Mouse (Mus musculus) kidney, embryonic 16.5 days (tissue): ENCODE measurements around the gene March2. TPM values are rescaled to one million over a fixed set of nuclear protein-coding genes. Genes with fewer than 3 reads are reported as not detected.
"Not testable (repeated sequence)": the region's sequence is repeated elsewhere in the genome, so short reads cannot be mapped to it uniquely, and the experiment has no call there.

ENCODE experiments used
- ATAC-seq: fragments of 200-750 bp; cut with Nextera tagmentation; 2 replicates; pipeline ENCODE4 v1.8.0; 2017; ENCODE audit warnings: moderate TSS enrichment; ENCODE audit not compliant: low FRiP score, low TSS enrichment
- H3K27ac ChIP-seq: fragments of 300-500 bp; sonication (generic); 2 replicates; pipeline ENCODE4 v1.5.1; 2014; ENCODE audit warnings: low read length
- H3K27me3 ChIP-seq: fragments of 300-500 bp; sonication (generic); 2 replicates; pipeline ENCODE4 v1.6.1; 2014; ENCODE audit warnings: low read length, control low read depth, mixed read lengths; ENCODE audit not compliant: insufficient read depth
- H3K36me3 ChIP-seq: fragments of 300-500 bp; sonication (generic); 2 replicates; pipeline ENCODE4 v1.6.1; 2014; ENCODE audit warnings: low read length, control low read depth, mixed read lengths; ENCODE audit not compliant: insufficient read depth
- H3K4me1 ChIP-seq: fragments of 300-500 bp; sonication (generic); 2 replicates; pipeline ENCODE4 v1.6.1; 2014; ENCODE audit warnings: low read length, control low read depth, mixed read lengths; ENCODE audit not compliant: insufficient read depth
- H3K4me2 ChIP-seq: fragments of 300-500 bp; sonication (generic); replicated peaks from 2 replicates; pipeline ENCODE4 v1.6.1; 2014; ENCODE audit warnings: low read depth, low read length
- H3K4me3 ChIP-seq: fragments of 300-500 bp; sonication (generic); 2 replicates; pipeline ENCODE4 v1.5.1; 2014; ENCODE audit warnings: mild to moderate bottlenecking, low read length
- H3K9ac ChIP-seq: fragments of 300-500 bp; sonication (generic); replicated peaks from 2 replicates; pipeline ENCODE4 v1.6.1; 2014; ENCODE audit warnings: low read length
- H3K9me3 ChIP-seq: fragments of 300-500 bp; sonication (generic); 2 replicates; pipeline ENCODE4 v1.6.1; 2016; ENCODE audit warnings: low read length, control low read depth
- WGBS: fragments of 180-500 bp; shearing (Covaris S2); extraction: QIAGEN DNeasy Blood & Tissue Kit; methylation state at CpG from one replicate; pipeline ENCODE4 v1.1.7; 2014; 5-methylcytosine and 5-hydroxymethylcytosine counted together
- polyA plus RNA-seq: library from polyadenylated mRNA; unstranded; fragments of >200 nt; fragmentation: Nextera tagmentation; extraction: Ambion mirVana; gene quantifications from 2 replicates; pipeline ENCODE4 v1.2.1, GENCODE M21; 2015

Gene March2
- polyA plus RNA-seq, 1 experiment from 2014 or later: 61.9 TPM

DNA sequence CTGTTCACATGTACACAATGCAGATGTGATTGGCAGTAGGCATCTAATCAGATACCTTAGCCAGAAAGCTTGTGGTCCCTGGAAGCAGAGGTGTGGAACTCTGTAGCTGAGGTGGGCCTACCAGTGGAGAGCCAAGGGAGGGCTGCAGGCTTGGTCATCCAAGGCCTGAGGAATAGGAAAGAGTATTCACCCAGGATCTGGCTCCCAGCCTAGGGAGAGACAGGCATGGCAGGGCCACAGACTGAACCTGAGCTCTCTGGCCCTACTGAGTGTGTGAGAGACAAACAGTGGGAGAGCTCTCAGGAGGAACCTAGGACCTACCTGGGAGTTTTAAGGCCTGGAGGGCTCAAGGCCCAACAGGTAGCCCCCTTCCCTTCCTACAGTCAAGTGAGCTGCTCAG lies 32.7 kb upstream of the March2 start:
- Histone ChIP-seq H3K4me2 (no peak overlapping the region), H3K36me3 (peaks cover 43% of the 10 kb centered on the region), H3K9ac (no peak overlapping the region), H3K27ac (no peak overlapping the region), H3K4me3 (no peak overlapping the region), H3K4me1 (peaks cover 10% of the 10 kb centered on the region), H3K27me3 (no peaks in the 10 kb centered on the region), H3K9me3 (no peaks in the 10 kb centered on the region)
- ATAC-seq: no peak

GRCm38 (mm10) chr17:33749451-33749850 lies 31.0 kb upstream of the March2 start:
- H3K4me3 ChIP-seq: no peak overlapping the region
- no peaks in the 10 kb centered on the region for H3K4me1 ChIP-seq
- H3K9me3 ChIP-seq: no peaks in the 10 kb centered on the region
- no peak overlapping the region for H3K4me2 ChIP-seq
- WGBS: 93% methylated on average over 5 of the region's 5 CpGs
- H3K27me3 ChIP-seq: no peaks in the 10 kb centered on the region
- H3K9ac ChIP-seq: no peak overlapping the region
- H3K36me3 ChIP-seq: peaks cover 44% of the 10 kb centered on the region
- H3K27ac ChIP-seq: no peak overlapping the region
- ATAC-seq: no peak

DNA sequence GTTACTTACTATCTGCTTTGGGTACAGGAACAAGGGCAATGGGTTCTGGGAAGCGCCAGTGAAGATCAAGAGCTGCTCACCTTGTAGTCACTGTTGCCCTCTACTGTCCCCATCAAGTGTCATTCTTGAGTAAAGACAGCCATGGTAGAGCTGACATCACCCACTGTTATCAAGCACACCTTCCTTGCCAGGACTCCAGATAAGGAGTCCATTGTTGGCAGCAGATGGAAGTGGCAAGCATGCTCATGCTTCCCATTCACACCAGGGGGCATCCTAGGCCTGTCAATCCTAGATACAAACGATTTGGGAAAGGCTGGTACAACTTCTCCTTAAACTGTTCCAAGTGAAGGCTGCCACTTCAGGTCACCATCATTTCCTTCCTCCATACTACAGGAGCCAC lies 27.5 kb upstream of the March2 start:
- H3K27me3 ChIP-seq: no peaks in the 10 kb centered on the region
- ATAC-seq: no peak
- no peak overlapping the region for H3K4me3 ChIP-seq
- H3K4me1 ChIP-seq: no peaks in the 10 kb centered on the region
- 78% methylated on average over 2 of the region's 2 CpGs for WGBS
- H3K9ac ChIP-seq: no peak overlapping the region
- H3K4me2 ChIP-seq: no peak overlapping the region
- 0 out of 2 replicates have a peak, but pooled peaks cover 6% of the 10 kb centered on the region for H3K9me3 ChIP-seq
- no peak overlapping the region for H3K27ac ChIP-seq
- peaks cover 41% of the 10 kb centered on the region for H3K36me3 ChIP-seq

- H3K4me3 ChIP-seq: no peak overlapping the region
- H3K4me1 ChIP-seq: no peaks in the 10 kb centered on the region
- WGBS: 86% methylated on average over 5 of the region's 5 CpGs
- peaks cover 31% of the 10 kb centered on the region for H3K36me3 ChIP-seq
- H3K27me3 ChIP-seq: no peaks in the 10 kb centered on the region
- H3K9me3 ChIP-seq: 0 out of 2 replicates have a peak, but pooled peaks cover 6% of the 10 kb centered on the region
- no peak overlapping the region for H3K27ac ChIP-seq
- H3K9ac ChIP-seq: no peak overlapping the region
- ATAC-seq: no peak
- no peak overlapping the region for H3K4me2 ChIP-seq
Observed at GRCm38 (mm10) chr17:33744686-33745384, 26.4 kb upstream of the March2 start.

DNA sequence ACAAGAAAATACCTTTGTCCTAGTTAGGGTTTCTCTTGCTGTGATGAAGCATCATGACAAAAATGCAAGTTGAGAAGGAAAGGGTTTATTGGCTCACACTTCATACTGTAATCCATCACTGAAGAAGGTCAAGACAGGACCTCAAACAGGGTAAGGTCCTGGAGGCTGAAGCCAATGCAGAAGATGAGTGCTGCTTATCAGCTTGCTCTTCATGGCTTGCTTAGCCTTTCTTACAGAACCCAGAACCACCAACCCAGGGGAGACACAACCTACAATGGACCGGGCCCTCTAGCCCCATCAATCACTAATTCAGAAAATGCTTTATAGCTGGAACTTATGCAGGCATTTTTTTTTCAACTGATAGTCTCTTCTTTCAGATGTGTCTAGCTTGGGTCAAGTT lies 23.9 kb upstream of the March2 start:
- no peak for ATAC-seq
- Histone ChIP-seq H3K4me1 (no peaks in the 10 kb centered on the region), H3K4me2 (no peak overlapping the region), H3K36me3 (peaks cover 8% of the 10 kb centered on the region), H3K27ac (no peak overlapping the region), H3K4me3 (no peak overlapping the region), H3K9ac (no peak overlapping the region), H3K9me3 (0 out of 2 replicates have a peak, but pooled peaks cover 6% of the 10 kb centered on the region), H3K27me3 (no peaks in the 10 kb centered on the region)
- 91% methylated on average over 1 of the region's 1 CpGs for WGBS

GRCm38 (mm10) chr17:33733526-33733925 lies 15.1 kb upstream of the March2 start:
- H3K4me1 ChIP-seq, H3K9me3 ChIP-seq, H3K4me3 ChIP-seq, H3K27ac ChIP-seq, H3K27me3 ChIP-seq, H3K9ac ChIP-seq, H3K4me2 ChIP-seq, H3K36me3 ChIP-seq, ATAC-seq: not testable (repeated sequence)
- WGBS: 40% methylated on average over 10 of the region's 10 CpGs

- not testable (repeated sequence) for ATAC-seq
- WGBS: 43% methylated on average over 9 of the region's 9 CpGs
Observed at GRCm38 (mm10) chr17:33732556-33733083, 14.2 kb upstream of the March2 start.

GRCm38 (mm10) chr17:33729215-33729614 lies 10.7 kb upstream of the March2 start:
- H3K4me1 ChIP-seq: no peaks in the 10 kb centered on the region
- H3K9me3 ChIP-seq: no peaks in the 10 kb centered on the region
- H3K36me3 ChIP-seq: no peaks in the 10 kb centered on the region
- H3K4me3 ChIP-seq: no peak overlapping the region
- 58% methylated on average over 2 of the region's 2 CpGs for WGBS
- H3K4me2 ChIP-seq: no peak overlapping the region
- ATAC-seq: no peak
- no peaks in the 10 kb centered on the region for H3K27me3 ChIP-seq
- no peak overlapping the region for H3K9ac ChIP-seq
- no peak overlapping the region for H3K27ac ChIP-seq

More at GRCm38 (mm10) chr17:33732556-33733083, 14.2 kb upstream of the March2 start:
- H3K27ac ChIP-seq, H3K9me3 ChIP-seq, H3K27me3 ChIP-seq, H3K4me1 ChIP-seq, H3K4me2 ChIP-seq, H3K36me3 ChIP-seq, H3K4me3 ChIP-seq, H3K9ac ChIP-seq: not testable (repeated sequence)

DNA sequence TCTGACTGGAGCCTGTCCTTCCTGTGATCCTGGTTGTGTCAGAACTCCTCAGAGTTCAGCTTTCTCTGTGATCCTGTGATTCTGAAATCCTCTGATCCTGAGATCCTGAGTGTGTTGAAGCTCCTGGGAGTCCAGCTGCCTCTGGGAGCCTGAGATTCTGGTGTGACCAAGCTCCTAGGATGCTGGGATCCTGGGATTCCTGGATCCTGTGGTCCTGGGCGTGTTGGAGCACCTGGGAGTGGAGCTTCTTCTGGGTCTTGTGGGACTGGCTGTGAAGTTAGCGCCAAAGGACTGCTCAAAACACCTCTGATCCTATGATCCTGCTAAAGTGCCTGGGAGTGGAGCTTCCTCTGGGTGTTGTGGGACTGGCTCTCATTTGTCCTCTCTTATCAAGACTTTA lies 9.9 kb upstream of the March2 start:
- no peak overlapping the region for H3K27ac ChIP-seq
- no peak for ATAC-seq
- WGBS: 86% methylated on average over 2 of the region's 2 CpGs
- H3K9me3 ChIP-seq: no peaks in the 10 kb centered on the region
- H3K36me3 ChIP-seq: no peaks in the 10 kb centered on the region
- no peak overlapping the region for H3K4me2 ChIP-seq
- H3K27me3 ChIP-seq: no peaks in the 10 kb centered on the region
- H3K4me1 ChIP-seq: no peaks in the 10 kb centered on the region
- no peak overlapping the region for H3K9ac ChIP-seq
- no peak overlapping the region for H3K4me3 ChIP-seq

DNA sequence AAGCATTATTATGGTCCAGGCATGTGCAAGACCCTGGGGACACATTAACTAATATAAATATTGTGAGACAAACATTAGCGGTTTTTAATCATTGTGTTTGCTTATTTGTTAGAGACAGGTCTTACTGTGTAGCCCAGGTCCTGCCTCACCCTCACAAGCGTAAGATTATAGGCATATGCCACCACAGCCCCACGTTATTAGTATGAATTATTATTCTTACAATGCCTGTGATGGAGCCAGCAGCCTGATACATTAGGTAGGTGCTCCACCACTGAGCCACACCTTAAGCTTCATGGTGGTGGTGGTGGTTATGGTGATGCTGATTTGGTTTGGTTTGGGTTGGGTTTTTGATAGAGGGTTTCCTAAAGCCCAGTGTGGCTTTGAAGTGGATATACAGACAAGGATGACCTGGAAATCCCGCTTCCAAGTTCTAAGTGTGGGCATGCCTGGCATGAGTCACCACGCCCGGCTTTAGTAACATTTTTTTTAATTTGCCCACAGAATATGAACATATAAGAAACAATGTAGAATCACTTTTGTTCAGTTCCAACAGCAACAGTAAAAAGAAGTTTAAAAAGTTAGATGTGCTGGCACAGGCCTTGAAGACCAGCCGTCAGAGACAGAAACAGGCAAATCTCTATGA lies 1.4 kb upstream of the March2 start:
- Histone ChIP-seq H3K4me1 (0 out of 2 replicates have a peak, but pooled peaks cover 6% of the 10 kb centered on the region), H3K27me3 (no peaks in the 10 kb centered on the region), H3K36me3 (no peaks in the 10 kb centered on the region), H3K27ac (no peak overlapping the region), H3K9me3 (no peaks in the 10 kb centered on the region), H3K4me3 (no peak overlapping the region), H3K4me2 (no peak overlapping the region), H3K9ac (no peak overlapping the region)
- ATAC-seq: no peak
- WGBS: 94% methylated on average over 7 of the region's 7 CpGs
